Mouse (Mus musculus): ENCODE measurements around the gene Abca8b. TPM values are rescaled to one million over a fixed set of nuclear protein-coding genes. Genes with fewer than 3 reads are reported as not detected.

Gene Abca8b
- total RNA-seq, 2 experiments from 2014 or later, result 8.0 to 8.5 TPM

Other genes with a start within 250 kb of the Abca8b start
- gene 1700012B07Rik, start 167.8 kb downstream of the Abca8b start, total RNA-seq (2021), result not detected
- 10 to 100 TPM; 35.0 to 36.4 TPM for gene Abca8a, start 100.1 kb upstream of the Abca8b start, total RNA-seq (2021)
- gene Abca9, start 172.4 kb upstream of the Abca8b start, total RNA-seq (2021), result 10 to 100 TPM; 10.6 to 12.3 TPM

All from heart, adult 18-20 months (tissue).